Mouse (Mus musculus): ENCODE measurements at regions not wholly inside any gene's neighbourhood (a gene's known extent, or its start where the extent isn't known, plus 50 kb on each side); places are given as distances from the start of the nearest gene placed in this dataset.

DNA sequence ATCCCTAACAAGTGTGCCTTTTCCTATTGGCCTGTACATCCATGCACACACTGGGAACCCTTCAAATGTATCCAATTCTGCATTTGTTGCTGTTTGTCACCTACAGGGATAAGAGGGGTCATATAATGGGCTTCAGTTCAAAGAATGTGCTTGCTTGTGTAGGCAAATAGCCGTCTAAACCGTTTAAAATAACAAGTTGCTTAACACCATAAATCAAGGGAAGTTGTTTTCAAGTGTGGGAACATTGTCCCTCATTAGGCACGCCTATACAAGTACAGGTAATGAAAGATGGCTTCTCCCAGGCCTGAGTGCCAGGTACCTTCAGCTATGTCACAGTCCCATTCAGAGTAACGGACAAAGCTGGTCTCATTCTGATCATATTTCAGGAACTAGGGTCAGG lies 72.0 kb upstream of the Foxn3 start:
- Histone ChIP-seq H3K4me2 (replicated peaks; ENCODE audit: low read depth, low read length) (no peak overlapping the region), H3K9me3 (ENCODE audit: control insufficient read depth, low read length) (no peaks in the 10 kb centered on the region), H3K9ac (ENCODE audit: low read depth, low read length) (no peak overlapping the region), H3K27ac (ENCODE audit: low read depth, low read length) (no peak overlapping the region), H3K4me1 (replicated peaks; ENCODE audit: control insufficient read depth, insufficient read depth, low read length) (peaks cover 2% of the 10 kb centered on the region; the same call in 1 of the 2 replicates), H3K36me3 (ENCODE audit: control insufficient read depth, insufficient read depth, low read length) (no peaks in the 10 kb centered on the region), H3K4me3 (ENCODE audit: low read depth, low read length) (no peak overlapping the region), H3K27me3 (ENCODE audit: control insufficient read depth, insufficient read depth, low read length) (no peaks in the 10 kb centered on the region)
- ATAC-seq (ENCODE audit: low FRiP score) (no peak), DNase-seq (ENCODE audit: low spot score) (no peak)
- 86% methylated on average over 4 of the region's 4 CpGs for WGBS

DNA sequence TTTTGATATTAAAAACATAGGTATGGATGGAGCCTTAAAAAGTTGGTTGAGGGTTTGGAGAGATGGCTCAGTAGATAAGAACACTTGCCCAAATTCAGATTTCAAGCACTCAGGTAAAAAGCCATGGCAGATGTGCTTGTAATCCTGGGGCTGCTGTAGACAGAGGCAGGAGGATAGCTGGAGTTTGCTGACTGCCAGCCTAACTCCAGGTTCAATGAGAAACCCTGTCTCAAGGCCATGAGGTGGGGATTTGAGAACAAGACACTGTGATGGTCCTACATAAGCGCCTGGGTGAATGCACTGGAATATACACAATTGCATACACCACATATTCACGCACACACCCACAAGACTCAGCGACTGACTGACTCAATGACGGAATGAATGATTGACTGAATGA lies 71.3 kb upstream of the Foxn3 start:
- no peak for DNase-seq (ENCODE audit: low spot score)
- Histone ChIP-seq H3K9ac (ENCODE audit: low read depth, low read length) (no peak overlapping the region), H3K4me1 (replicated peaks; ENCODE audit: control insufficient read depth, insufficient read depth, low read length) (no peaks in the 10 kb centered on the region; the same call in 1 of the 2 replicates), H3K27ac (ENCODE audit: low read depth, low read length) (no peak overlapping the region), H3K9me3 (ENCODE audit: control insufficient read depth, low read length) (no peaks in the 10 kb centered on the region), H3K27me3 (ENCODE audit: control insufficient read depth, insufficient read depth, low read length) (no peaks in the 10 kb centered on the region), H3K36me3 (ENCODE audit: control insufficient read depth, insufficient read depth, low read length) (no peaks in the 10 kb centered on the region), H3K4me2 (replicated peaks; ENCODE audit: low read depth, low read length) (no peak overlapping the region), H3K4me3 (ENCODE audit: low read depth, low read length) (no peak overlapping the region)
- no peak for ATAC-seq (ENCODE audit: low FRiP score)
- 88% methylated on average over 4 of the region's 4 CpGs for WGBS

DNA sequence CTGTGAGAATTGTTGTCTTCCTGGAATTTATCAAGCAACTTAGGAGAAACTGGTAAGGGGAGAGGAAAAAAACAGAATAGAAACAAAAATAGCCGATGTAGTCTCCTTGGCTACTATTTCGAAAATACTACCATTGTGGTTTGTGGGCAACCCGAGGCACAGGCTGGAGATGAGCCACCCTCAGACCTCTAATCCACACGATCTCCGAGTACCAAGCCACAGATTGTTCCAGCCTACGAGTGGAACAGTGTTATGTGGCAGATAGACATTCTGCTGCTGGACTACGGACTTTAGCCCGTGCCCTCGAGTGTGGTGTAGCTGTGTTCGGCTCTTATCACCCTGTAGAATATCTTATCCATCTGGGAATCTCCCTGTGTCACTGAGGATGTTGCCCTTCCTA lies 70.3 kb upstream of the Foxn3 start:
- H3K9me3 ChIP-seq (ENCODE audit: control insufficient read depth, low read length) = no peaks in the 10 kb centered on the region
- no peak overlapping the region for H3K4me3 ChIP-seq (ENCODE audit: low read depth, low read length)
- no peaks in the 10 kb centered on the region for H3K27me3 ChIP-seq (ENCODE audit: control insufficient read depth, insufficient read depth, low read length)
- WGBS = 94% methylated on average over 10 of the region's 10 CpGs
- no peak overlapping the region for H3K4me2 ChIP-seq (replicated peaks; ENCODE audit: low read depth, low read length)
- DNase-seq (ENCODE audit: low spot score) (no peak), ATAC-seq (ENCODE audit: low FRiP score) (no peak)
- H3K27ac ChIP-seq (ENCODE audit: low read depth, low read length) = no peak overlapping the region
- H3K4me1 ChIP-seq (replicated peaks; ENCODE audit: control insufficient read depth, insufficient read depth, low read length) = no peaks in the 10 kb centered on the region
- no peak overlapping the region for H3K9ac ChIP-seq (ENCODE audit: low read depth, low read length)
- H3K36me3 ChIP-seq (ENCODE audit: control insufficient read depth, insufficient read depth, low read length) = no peaks in the 10 kb centered on the region

DNA sequence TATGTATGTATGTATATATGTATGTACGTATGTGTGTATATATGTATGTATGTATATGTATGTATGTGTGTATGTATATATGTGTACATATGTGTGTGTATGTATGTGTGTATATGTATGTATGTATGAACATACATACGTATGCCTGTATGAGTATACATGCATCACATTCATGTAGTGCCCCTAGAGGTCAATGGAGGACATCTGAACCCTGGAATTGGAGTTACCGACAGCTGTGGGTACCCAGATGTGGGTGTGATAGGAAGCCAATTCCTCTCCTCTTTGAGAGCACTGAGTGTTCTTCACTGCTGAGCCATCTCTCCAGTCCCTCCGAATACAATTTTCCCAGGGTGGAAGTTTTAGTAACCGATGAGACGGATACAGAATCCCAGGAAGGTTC lies 69.6 kb upstream of the Foxn3 start:
- WGBS = 94% methylated on average over 6 of the region's 6 CpGs
- no peak for ATAC-seq (ENCODE audit: low FRiP score)
- no peaks in the 10 kb centered on the region for H3K27me3 ChIP-seq (ENCODE audit: control insufficient read depth, insufficient read depth, low read length)

DNA sequence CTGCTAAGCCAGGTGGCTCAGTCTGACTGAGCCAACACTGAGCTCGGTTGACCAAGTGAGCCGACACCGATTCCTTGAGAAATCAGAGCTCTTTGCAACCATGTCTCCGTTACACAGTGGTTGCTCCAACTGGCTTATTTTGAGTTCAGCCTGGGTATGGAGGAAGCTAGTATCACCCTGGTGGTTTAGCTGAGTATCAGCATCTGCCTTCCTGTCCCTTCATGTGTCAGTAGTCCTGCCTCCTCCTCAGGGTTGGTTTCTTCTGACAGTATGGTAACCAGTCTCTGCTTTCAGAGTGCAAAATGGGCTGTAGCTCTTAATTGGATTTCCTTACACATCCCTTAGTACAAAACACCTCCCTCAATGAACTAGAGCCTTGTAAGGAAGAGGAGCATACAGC lies 66.2 kb upstream of the Foxn3 start:
- H3K36me3 ChIP-seq (ENCODE audit: control insufficient read depth, insufficient read depth, low read length) = no peaks in the 10 kb centered on the region
- 97% methylated on average over 4 of the region's 4 CpGs for WGBS
- no peak overlapping the region for H3K9ac ChIP-seq (ENCODE audit: low read depth, low read length)
- ATAC-seq (ENCODE audit: low FRiP score) = no peak
- DNase-seq (ENCODE audit: low spot score) = no peak
- H3K9me3 ChIP-seq (ENCODE audit: control insufficient read depth, low read length) = no peaks in the 10 kb centered on the region
- no peak overlapping the region for H3K4me2 ChIP-seq (replicated peaks; ENCODE audit: low read depth, low read length)
- no peaks in the 10 kb centered on the region for H3K27me3 ChIP-seq (ENCODE audit: control insufficient read depth, insufficient read depth, low read length)
- H3K4me3 ChIP-seq (ENCODE audit: low read depth, low read length) = no peak overlapping the region
- 0 out of 2 replicates have a peak, but pooled peaks cover 4% of the 10 kb centered on the region for H3K4me1 ChIP-seq (replicated peaks; ENCODE audit: control insufficient read depth, insufficient read depth, low read length)
- no peak overlapping the region for H3K27ac ChIP-seq (ENCODE audit: low read depth, low read length)

More for the DNA sequence above, 69.6 kb upstream of the Foxn3 start:
- Histone ChIP-seq H3K27ac (ENCODE audit: low read depth, low read length) (no peak overlapping the region), H3K36me3 (ENCODE audit: control insufficient read depth, insufficient read depth, low read length) (no peaks in the 10 kb centered on the region), H3K4me2 (replicated peaks; ENCODE audit: low read depth, low read length) (no peak overlapping the region), H3K4me1 (replicated peaks; ENCODE audit: control insufficient read depth, insufficient read depth, low read length) (0 out of 2 replicates have a peak, but pooled peaks cover 4% of the 10 kb centered on the region), H3K4me3 (ENCODE audit: low read depth, low read length) (no peak overlapping the region), H3K9me3 (ENCODE audit: control insufficient read depth, low read length) (no peaks in the 10 kb centered on the region), H3K9ac (ENCODE audit: low read depth, low read length) (no peak overlapping the region)
- DNase-seq (ENCODE audit: low spot score) = no peak

DNA sequence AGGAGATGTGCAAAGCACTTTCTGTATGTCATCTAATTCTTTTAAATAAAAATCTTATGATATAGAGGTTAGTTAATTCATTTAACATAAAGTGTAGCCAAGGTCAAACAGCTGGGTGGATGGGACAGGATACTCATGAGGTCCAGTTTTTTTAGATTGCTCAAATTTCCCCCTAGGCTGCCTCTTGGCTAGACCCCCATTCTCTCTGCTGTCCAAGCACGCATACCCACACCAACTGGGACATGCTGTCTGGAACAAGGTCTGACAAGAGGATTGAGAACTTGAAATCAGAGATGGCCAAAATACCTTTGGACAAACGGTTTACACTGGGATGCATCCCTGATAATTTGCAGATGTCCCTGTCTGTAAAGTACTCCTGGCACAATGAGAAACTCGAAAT lies 65.0 kb upstream of the Foxn3 start:
- no peak overlapping the region for H3K9ac ChIP-seq (ENCODE audit: low read depth, low read length)
- 0 out of 2 replicates have a peak, but pooled peaks cover 4% of the 10 kb centered on the region for H3K4me1 ChIP-seq (replicated peaks; ENCODE audit: control insufficient read depth, insufficient read depth, low read length)
- H3K4me3 ChIP-seq (ENCODE audit: low read depth, low read length) = peak overlapping the region; percentile 60; the same call in 1 of the 2 replicates
- H3K27ac ChIP-seq (ENCODE audit: low read depth, low read length) = peak overlapping the region; percentile 79; the same call in 1 of the 2 replicates
- no peaks in the 10 kb centered on the region for H3K9me3 ChIP-seq (ENCODE audit: control insufficient read depth, low read length)
- peak overlapping the region; percentile 58 for H3K4me2 ChIP-seq (replicated peaks; ENCODE audit: low read depth, low read length)
- H3K36me3 ChIP-seq (ENCODE audit: control insufficient read depth, insufficient read depth, low read length) = no peaks in the 10 kb centered on the region
- no peaks in the 10 kb centered on the region for H3K27me3 ChIP-seq (ENCODE audit: control insufficient read depth, insufficient read depth, low read length)
- 63% methylated on average over 3 of the region's 3 CpGs for WGBS
- DNase-seq (ENCODE audit: low spot score) = peak; percentile 30
- no peak for ATAC-seq (ENCODE audit: low FRiP score)

DNA sequence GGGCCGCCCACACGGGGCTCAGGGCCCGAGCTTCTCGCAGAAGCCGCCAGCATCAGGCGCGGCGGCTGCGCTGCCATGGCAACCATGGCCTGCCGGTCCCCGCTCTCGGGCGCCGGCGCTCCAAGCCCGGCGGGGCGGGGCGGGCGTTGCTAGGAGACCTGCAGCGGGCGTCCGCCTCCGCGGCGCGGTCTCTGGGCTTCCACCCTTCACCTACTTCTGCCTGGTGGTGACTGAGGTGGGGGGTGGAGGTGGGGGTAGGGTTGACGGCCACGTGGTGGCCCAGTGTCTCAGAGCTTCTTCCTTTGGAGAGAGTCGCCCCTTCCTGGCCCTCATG lies 64.5 kb upstream of the Foxn3 start:
- WGBS = under 1% methylated on average over 27 of the region's 30 CpGs
- peak overlapping the region; percentile 79 for H3K27ac ChIP-seq (ENCODE audit: low read depth, low read length)
- peak; percentile 97 for DNase-seq (ENCODE audit: low spot score)
- peak; percentile 97 for ATAC-seq (ENCODE audit: low FRiP score)
- no peaks in the 10 kb centered on the region for H3K27me3 ChIP-seq (ENCODE audit: control insufficient read depth, insufficient read depth, low read length)
- peak overlapping the region; percentile 69 for H3K9ac ChIP-seq (ENCODE audit: low read depth, low read length)
- H3K4me3 ChIP-seq (ENCODE audit: low read depth, low read length) = peak overlapping the region; percentile 60
- 0 out of 2 replicates have a peak, but pooled peaks cover 4% of the 10 kb centered on the region for H3K4me1 ChIP-seq (replicated peaks; ENCODE audit: control insufficient read depth, insufficient read depth, low read length)
- no peaks in the 10 kb centered on the region for H3K9me3 ChIP-seq (ENCODE audit: control insufficient read depth, low read length)
- no peaks in the 10 kb centered on the region for H3K36me3 ChIP-seq (ENCODE audit: control insufficient read depth, insufficient read depth, low read length)
- H3K4me2 ChIP-seq (replicated peaks; ENCODE audit: low read depth, low read length) = peak overlapping the region; percentile 58

DNA sequence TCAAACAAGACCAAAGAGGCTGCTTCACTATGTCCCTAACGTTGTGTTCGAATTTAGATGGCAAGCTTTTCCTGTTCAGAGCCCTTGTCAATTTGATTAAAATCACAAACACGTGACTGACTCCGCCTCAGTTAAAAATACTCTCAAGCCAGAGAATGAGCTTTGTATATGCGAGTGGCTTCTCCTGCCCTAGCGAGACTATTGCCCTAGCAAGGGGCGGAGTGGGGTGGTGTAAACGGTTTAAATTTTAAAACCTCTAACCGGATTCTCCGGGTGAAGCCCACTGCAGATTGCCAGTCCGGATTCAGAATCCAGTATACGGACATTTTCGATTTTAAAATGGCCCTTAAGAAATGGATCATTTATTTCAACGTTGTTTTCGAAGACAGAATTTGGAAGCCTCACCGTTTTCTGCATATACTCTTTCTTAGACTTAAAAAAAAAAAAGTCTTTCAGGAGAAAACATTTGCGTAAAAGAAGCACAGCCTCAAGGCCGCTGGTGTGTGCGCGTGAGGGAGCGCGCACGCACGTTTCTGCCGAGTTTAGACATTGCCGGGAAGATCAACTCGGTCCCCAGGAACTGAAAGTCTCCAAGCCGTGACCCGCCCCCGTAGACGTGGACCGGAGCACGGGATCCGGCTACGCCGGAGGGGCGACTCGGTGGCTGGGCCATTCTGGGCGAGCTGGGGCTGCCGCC lies 64.0 kb upstream of the Foxn3 start:
- 1% methylated on average over 40 of the region's 40 CpGs for WGBS
- no peaks in the 10 kb centered on the region for H3K36me3 ChIP-seq (ENCODE audit: control insufficient read depth, insufficient read depth, low read length)
- H3K4me2 ChIP-seq (replicated peaks; ENCODE audit: low read depth, low read length) = peak overlapping the region; percentile 58
- H3K4me3 ChIP-seq (ENCODE audit: low read depth, low read length) = peak overlapping the region; percentile 60
- DNase-seq (ENCODE audit: low spot score) = peak; percentile 57
- peak overlapping the region; percentile 69 for H3K9ac ChIP-seq (ENCODE audit: low read depth, low read length)
- ATAC-seq (ENCODE audit: low FRiP score) = peak; percentile 45
- peak overlapping the region; percentile 79 for H3K27ac ChIP-seq (ENCODE audit: low read depth, low read length)
- H3K9me3 ChIP-seq (ENCODE audit: control insufficient read depth, low read length) = no peaks in the 10 kb centered on the region
- no peaks in the 10 kb centered on the region for H3K27me3 ChIP-seq (ENCODE audit: control insufficient read depth, insufficient read depth, low read length)
- H3K4me1 ChIP-seq (replicated peaks; ENCODE audit: control insufficient read depth, insufficient read depth, low read length) = 0 out of 2 replicates have a peak, but pooled peaks cover 4% of the 10 kb centered on the region

DNA sequence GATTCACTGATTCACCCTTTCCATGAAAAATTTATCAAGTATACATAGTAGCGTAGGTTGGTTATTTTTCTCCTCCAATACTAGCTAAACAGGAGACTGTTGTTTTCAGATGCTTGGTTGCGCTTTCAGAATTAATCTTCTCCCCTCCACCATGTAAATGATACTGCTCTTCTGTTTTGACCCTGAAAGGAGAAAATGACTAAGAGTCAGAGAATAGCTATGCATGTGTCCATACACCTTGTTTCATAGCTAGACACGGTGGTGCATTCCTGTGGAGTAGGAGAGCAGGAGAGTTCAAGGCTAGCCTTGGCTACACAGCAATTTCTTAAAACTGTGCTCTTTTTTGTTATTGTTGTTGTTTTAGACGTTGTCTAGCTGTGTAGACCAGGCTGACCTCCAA lies 62.8 kb upstream of the Foxn3 start:
- H3K36me3 ChIP-seq (ENCODE audit: control insufficient read depth, insufficient read depth, low read length) = no peaks in the 10 kb centered on the region

More for the DNA sequence above, 62.8 kb upstream of the Foxn3 start:
- ATAC-seq (ENCODE audit: low FRiP score) (no peak), DNase-seq (ENCODE audit: low spot score) (no peak)
- Histone ChIP-seq H3K9ac (ENCODE audit: low read depth, low read length) (no peak overlapping the region), H3K9me3 (ENCODE audit: control insufficient read depth, low read length) (no peaks in the 10 kb centered on the region), H3K4me3 (ENCODE audit: low read depth, low read length) (no peak overlapping the region), H3K27me3 (ENCODE audit: control insufficient read depth, insufficient read depth, low read length) (no peaks in the 10 kb centered on the region), H3K27ac (ENCODE audit: low read depth, low read length) (no peak overlapping the region), H3K4me1 (replicated peaks; ENCODE audit: control insufficient read depth, insufficient read depth, low read length) (0 out of 2 replicates have a peak, but pooled peaks cover 4% of the 10 kb centered on the region), H3K4me2 (replicated peaks; ENCODE audit: low read depth, low read length) (no peak overlapping the region)
- WGBS = 87% methylated on average over 4 of the region's 4 CpGs

All from hindbrain, embryonic 11.5 days (tissue).